Mouse (Mus musculus) hindbrain, embryonic 11.5 days (tissue): ENCODE results near the gene March9. TPM values are rescaled to one million over a fixed set of nuclear protein-coding genes. Genes with fewer than 3 reads are reported as not detected.
"Not testable (repeated sequence)": the region's sequence is repeated elsewhere in the genome, so short reads cannot be mapped to it uniquely, and the experiment has no call there.

Source experiments
- ATAC-seq: fragments of 200-750 bp; cut with Nextera tagmentation; 2 replicates; pipeline ENCODE4 v1.8.0; 2017; ENCODE audit warnings: mild to moderate bottlenecking, moderate TSS enrichment, moderate library complexity; ENCODE audit not compliant: low FRiP score
- DNase-seq: peaks from one replicate; pipeline ENCODE4 v3.0.0-alpha.2; 2015; ENCODE audit warnings: low spot score
- H3K27ac ChIP-seq: fragments of 300-500 bp; sonication (generic); 2 replicates; pipeline ENCODE4 v1.5.1; 2014; ENCODE audit warnings: mild to moderate bottlenecking, low read depth, low read length
- H3K27me3 ChIP-seq: fragments of 300-500 bp; sonication (generic); 2 replicates; pipeline ENCODE4 v1.6.1; 2014; ENCODE audit warnings: mild to moderate bottlenecking, low read length, moderate library complexity, mixed read lengths; ENCODE audit not compliant: control insufficient read depth, insufficient read depth
- H3K36me3 ChIP-seq: fragments of 300-500 bp; sonication (generic); 2 replicates; pipeline ENCODE4 v1.6.1; 2014; ENCODE audit warnings: mild to moderate bottlenecking, low read length, moderate library complexity, mixed read lengths; ENCODE audit not compliant: control insufficient read depth, insufficient read depth
- H3K4me1 ChIP-seq: fragments of 300-500 bp; sonication (generic); replicated peaks from 2 replicates; pipeline ENCODE4 v1.6.1; 2014; ENCODE audit warnings: low read length, mixed read lengths; ENCODE audit not compliant: control insufficient read depth, insufficient read depth
- H3K4me2 ChIP-seq: fragments of 300-500 bp; sonication (generic); replicated peaks from 2 replicates; pipeline ENCODE4 v1.6.1; 2014; ENCODE audit warnings: mild to moderate bottlenecking, low read depth, low read length
- H3K4me3 ChIP-seq: fragments of 300-500 bp; sonication (generic); 2 replicates; pipeline ENCODE4 v1.5.1; 2014; ENCODE audit warnings: low read depth, low read length
- H3K9ac ChIP-seq: fragments of 300-500 bp; sonication (generic); 2 replicates; pipeline ENCODE4 v1.6.1; 2014; ENCODE audit warnings: low read depth, low read length
- H3K9me3 ChIP-seq: fragments of 300-500 bp; sonication (generic); 2 replicates; pipeline ENCODE4 v1.6.1; 2016; ENCODE audit warnings: low read length; ENCODE audit not compliant: control insufficient read depth
- WGBS: fragments of 180-500 bp; shearing (Covaris S2); extraction: QIAGEN DNeasy Blood & Tissue Kit; methylation state at CpG from one replicate; pipeline ENCODE4 v1.1.7; 2014; 5-methylcytosine and 5-hydroxymethylcytosine counted together
- polyA plus RNA-seq: library from polyadenylated mRNA; unstranded; fragments of >200 nt; fragmentation: Nextera tagmentation; extraction: Ambion mirVana; gene quantifications from 2 replicates; pipeline ENCODE4 v1.2.1, GENCODE M21; 2014

March9 gene
- polyA plus RNA-seq, 1 experiment from 2014 or later: 3.6 TPM

DNA sequence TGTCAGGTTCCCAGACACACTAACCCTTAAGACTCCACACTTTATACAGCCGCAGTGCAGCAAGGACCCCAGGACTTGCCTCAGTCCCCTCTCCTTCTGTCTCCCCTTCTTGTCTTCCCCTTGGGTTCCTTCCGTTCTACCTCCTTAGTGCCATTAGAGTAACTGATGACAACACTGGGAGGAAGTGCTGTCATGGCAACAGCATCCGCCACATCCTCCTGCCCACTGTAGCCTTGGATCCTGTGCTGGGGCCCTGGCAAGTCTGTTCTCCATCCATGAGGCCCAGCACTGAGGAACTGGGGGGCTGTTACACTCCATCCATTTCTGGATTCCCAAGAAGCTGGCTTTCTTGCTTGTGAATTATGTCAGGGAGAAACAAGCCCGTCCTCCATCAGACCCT is 16.1 kb upstream of the March9 start:
- Histone ChIP-seq H3K4me1 (peaks cover 17% of the 10 kb centered on the region), H3K4me2 (no peak overlapping the region), H3K27ac (no peak overlapping the region), H3K9me3 (no peaks in the 10 kb centered on the region), H3K27me3 (peaks cover 30% of the 10 kb centered on the region), H3K36me3 (no peaks in the 10 kb centered on the region), H3K9ac (no peak overlapping the region), H3K4me3 (no peak overlapping the region)
- DNase-seq (no peak), ATAC-seq (no peak)
- 61% methylated on average over 4 of the region's 4 CpGs for WGBS

DNA sequence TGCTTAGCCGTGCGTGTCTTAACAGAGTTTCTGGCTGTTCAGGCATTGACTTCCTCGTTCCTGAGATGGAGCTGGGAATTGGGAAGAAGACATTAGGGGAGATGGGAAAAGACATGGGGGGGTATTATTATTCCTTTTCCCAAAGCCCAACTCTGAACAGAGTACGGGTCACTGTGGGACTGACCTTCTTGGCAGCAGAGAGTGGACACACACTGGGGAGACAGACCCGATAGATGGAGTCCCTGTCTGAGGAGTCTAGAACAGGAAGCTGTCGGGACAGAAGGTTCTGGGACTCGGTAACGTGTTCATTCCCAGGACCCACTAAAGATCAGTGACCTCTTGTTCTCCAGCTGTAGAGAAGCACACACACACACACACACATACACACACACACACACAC is 15.7 kb upstream of the March9 start:
- ATAC-seq (no peak), DNase-seq (no peak)
- Histone ChIP-seq H3K4me2 (no peak overlapping the region), H3K9ac (no peak overlapping the region), H3K27ac (no peak overlapping the region), H3K27me3 (peaks cover 26% of the 10 kb centered on the region), H3K36me3 (no peaks in the 10 kb centered on the region), H3K4me1 (peaks cover 15% of the 10 kb centered on the region), H3K9me3 (no peaks in the 10 kb centered on the region), H3K4me3 (no peak overlapping the region)
- 80% methylated on average over 8 of the region's 8 CpGs for WGBS

DNA sequence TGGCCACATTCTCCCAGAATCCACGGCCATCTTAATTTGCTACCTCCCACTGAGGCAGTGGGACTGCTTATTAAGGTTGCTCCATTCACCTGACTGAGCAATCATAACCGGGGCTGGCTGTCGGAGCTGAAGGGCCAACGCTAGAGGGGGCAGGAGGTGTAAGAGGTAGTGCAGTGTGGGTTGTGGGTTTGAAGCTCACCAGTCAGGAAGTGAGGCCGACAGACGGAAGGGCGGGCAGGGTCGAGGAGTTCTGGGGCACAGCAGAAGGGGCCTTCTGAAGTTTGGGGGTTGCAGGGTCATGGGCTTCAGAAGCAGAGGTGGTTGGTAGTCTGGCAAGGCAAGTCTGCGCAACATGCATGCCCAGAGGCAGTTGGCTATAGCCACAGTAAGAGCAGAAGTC is 15.1 kb upstream of the March9 start, which contains the start of gene Agap2:
TSS of gene Agap2 (plus strand) at position 205 of the 400 bp plus-strand sequence.
- H3K27me3 ChIP-seq: peaks cover 20% of the 10 kb centered on the region
- H3K27ac ChIP-seq: no peak within 1 kb of the TSS
- H3K36me3 ChIP-seq: no peaks in the 10 kb centered on the region
- H3K4me3 ChIP-seq: no peak within 1 kb of the TSS
- H3K9ac ChIP-seq: no peak within 1 kb of the TSS
- no peak for DNase-seq
- 69% methylated on average over 9 of the region's 9 CpGs for WGBS
- ATAC-seq: no peak
- no peak within 1 kb of the TSS for H3K4me2 ChIP-seq
- H3K4me1 ChIP-seq: peaks cover 10% of the 10 kb centered on the region; the same call in 1 of the 2 replicates
- no peaks in the 10 kb centered on the region for H3K9me3 ChIP-seq

DNA sequence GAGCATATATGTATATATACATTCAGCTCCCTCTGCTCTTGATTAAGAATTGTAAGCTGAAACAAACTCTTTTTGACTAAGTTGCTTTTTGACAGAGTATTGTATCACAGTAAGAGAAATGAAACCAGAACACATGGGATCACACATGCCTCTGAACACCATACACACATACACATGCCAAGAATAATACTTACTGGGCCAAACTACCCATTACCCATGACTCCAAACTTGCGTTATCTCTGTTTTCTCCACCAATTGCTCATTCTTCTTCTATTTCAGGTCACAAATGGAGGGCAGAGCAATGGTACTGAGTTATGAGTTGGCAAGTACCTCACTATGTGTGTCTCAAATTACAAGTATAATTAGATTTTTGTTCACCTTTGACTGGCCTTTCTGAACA is 14.0 kb upstream of the March9 start:
- Histone ChIP-seq H3K4me3 (no peak overlapping the region), H3K36me3 (no peaks in the 10 kb centered on the region), H3K9ac (no peak overlapping the region), H3K4me1 (peaks cover 3% of the 10 kb centered on the region; the same call in 1 of the 2 replicates), H3K4me2 (no peak overlapping the region), H3K27ac (no peak overlapping the region), H3K27me3 (peaks cover 9% of the 10 kb centered on the region), H3K9me3 (no peaks in the 10 kb centered on the region)
- DNase-seq (no peak), ATAC-seq (no peak)
- WGBS: 95% methylated on average over 1 of the region's 1 CpGs

DNA sequence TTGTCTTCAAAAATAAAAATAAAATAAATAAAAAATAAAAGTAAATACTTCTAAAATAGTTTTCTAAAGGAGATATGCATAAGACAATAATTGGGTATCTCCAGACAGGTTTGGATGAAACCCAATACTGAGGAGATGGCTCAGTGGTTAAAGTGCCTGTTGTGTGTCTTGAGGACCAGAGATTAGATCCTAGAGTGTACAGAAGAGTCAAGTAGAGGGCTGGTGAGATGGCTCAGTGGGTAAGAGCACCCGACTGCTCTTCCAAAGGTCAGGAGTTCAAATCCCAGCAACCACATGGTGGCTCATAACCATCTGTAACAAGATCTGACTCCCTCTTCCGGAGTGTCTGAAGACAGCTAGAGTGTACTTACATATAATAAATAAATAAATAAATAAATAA is 13.0 kb upstream of the March9 start:
- H3K4me2 ChIP-seq, H3K4me3 ChIP-seq, H3K9me3 ChIP-seq, H3K27me3 ChIP-seq, ATAC-seq, DNase-seq, H3K36me3 ChIP-seq, H3K9ac ChIP-seq, H3K4me1 ChIP-seq, H3K27ac ChIP-seq: not testable (repeated sequence)
- WGBS: 75% methylated on average over 2 of the region's 2 CpGs

DNA sequence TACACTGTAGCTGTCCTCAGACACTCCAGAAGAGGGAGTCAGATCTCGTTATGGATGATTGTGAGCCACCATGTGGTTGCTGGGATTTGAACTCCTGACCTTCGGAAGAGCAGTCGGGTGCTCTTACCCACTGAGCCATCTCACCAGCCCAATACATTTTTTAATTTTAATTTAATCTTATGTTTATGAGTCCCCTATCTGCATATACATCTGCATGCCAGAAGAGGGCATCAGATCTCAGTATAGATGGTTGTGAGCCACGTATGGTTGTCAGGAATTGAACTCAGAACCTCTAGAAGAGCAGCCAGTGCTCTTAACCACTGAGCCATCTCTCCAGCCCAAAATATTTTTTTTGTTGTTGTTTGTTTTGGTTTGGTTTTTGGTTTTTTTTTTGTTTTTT is 12.3 kb upstream of the March9 start:
- not testable (repeated sequence) for H3K4me3 ChIP-seq, H3K36me3 ChIP-seq, ATAC-seq, H3K9ac ChIP-seq, H3K4me2 ChIP-seq, H3K9me3 ChIP-seq, H3K27me3 ChIP-seq, H3K4me1 ChIP-seq, DNase-seq, H3K27ac ChIP-seq
- 83% methylated on average over 4 of the region's 4 CpGs for WGBS

DNA sequence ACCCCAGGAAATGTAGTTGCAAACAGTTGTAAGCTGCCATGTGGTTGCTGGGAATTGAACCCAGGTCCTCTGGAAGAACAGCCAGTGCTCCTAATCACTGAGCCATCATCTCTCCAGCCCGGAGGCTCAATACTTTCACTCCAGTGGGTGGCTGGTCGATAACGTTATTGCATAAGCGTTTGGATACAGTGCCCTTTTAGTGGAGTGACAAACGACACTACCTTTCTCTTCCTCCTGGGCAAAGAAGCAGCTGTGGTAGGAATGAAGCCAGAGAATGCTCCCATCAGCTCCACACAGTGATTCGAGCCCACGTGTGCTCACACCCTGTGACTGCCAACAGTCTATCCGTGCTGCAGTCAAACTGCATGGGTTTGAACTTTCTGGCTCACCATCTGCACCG is 11.2 kb upstream of the March9 start:
- peak overlapping the region; percentile 74; the same call in 1 of the 2 replicates for H3K9ac ChIP-seq
- H3K36me3 ChIP-seq: peaks cover 10% of the 10 kb centered on the region
- H3K27me3 ChIP-seq: no peaks in the 10 kb centered on the region
- no peaks in the 10 kb centered on the region for H3K9me3 ChIP-seq
- H3K4me1 ChIP-seq: no peaks in the 10 kb centered on the region; the same call in 1 of the 2 replicates
- peak overlapping the region; percentile 86 for H3K4me2 ChIP-seq
- DNase-seq: no peak
- peak overlapping the region; percentile 53 for H3K4me3 ChIP-seq
- no peak for ATAC-seq
- no peak overlapping the region for H3K27ac ChIP-seq
- 82% methylated on average over 9 of the region's 9 CpGs for WGBS

DNA sequence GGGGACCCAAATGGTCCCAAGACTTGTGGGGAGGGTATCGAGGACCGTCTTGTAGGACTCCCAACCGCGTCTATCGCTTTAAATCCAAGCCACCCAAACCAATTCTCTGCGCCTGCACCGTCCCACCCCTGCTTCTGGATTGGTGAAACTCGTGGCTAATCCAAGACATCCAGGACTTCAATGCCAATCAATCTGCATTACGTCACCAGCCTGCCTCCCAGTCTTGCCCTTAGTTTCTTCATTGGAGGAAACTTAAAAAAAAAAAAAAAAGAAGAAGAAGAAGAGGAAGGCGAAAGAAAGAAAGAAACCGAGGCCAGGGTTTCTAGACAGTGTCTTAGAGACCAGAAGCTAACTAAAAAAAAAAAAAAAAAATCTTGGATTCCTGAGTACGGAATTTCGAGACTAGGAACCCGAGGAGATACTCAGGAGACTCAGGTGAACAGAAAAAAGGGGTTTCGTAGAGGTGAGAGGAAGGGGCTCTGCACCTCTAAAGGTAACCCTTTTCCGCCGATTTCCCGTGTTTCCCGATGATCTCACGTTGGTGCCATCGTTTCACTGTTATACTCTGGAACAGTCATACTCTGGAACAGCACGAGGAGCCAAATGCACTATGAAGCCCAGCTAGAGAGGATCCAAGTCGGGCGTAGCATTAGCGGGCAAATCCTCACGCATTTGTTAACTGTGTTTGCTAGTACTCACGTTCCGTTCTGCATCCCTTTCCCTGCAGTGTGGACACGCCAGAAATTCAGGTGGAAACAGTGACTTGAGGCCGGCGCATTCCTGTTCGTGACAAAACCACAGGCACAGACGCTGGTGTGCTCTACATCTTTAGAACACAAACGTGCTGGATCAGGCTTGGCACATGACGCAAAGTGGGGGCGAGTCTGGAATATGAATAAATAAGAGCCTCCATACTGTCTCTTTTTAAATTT is 10.5 kb upstream of the March9 start, which contains the start of gene Tspan31:
TSS of gene Tspan31 (minus strand) at position 75 of the 932 bp plus-strand sequence.
- no peaks in the 10 kb centered on the region for H3K9me3 ChIP-seq
- no peaks in the 10 kb centered on the region; the same call in 1 of the 2 replicates for H3K4me1 ChIP-seq
- peak within 1 kb of the TSS; percentile 79 for H3K27ac ChIP-seq
- peak; percentile 90 for DNase-seq
- no peaks in the 10 kb centered on the region for H3K27me3 ChIP-seq
- peak within 1 kb of the TSS; percentile 91 for H3K4me2 ChIP-seq
- H3K36me3 ChIP-seq: peaks cover 15% of the 10 kb centered on the region
- peak within 1 kb of the TSS; percentile 74 for H3K9ac ChIP-seq
- peak; percentile 91 for ATAC-seq
- peak within 1 kb of the TSS; percentile 53 for H3K4me3 ChIP-seq
- 3% methylated on average over 36 of the region's 36 CpGs for WGBS
